Mouse (Mus musculus) urinary bladder, adult 2 months (tissue): ENCODE measurements at regions not wholly inside any gene's neighbourhood (a gene's known extent, or its start where the extent isn't known, plus 50 kb on each side); places are given as distances from the start of the nearest gene placed in this dataset.
A peak's percentile ranks its signal among the peaks of the same experiment; 100 is the strongest.

Source experiments
- DNase-seq: peaks from one replicate; pipeline ENCODE4 v3.0.0; 2022; ENCODE audit warnings: low spot score

DNA sequence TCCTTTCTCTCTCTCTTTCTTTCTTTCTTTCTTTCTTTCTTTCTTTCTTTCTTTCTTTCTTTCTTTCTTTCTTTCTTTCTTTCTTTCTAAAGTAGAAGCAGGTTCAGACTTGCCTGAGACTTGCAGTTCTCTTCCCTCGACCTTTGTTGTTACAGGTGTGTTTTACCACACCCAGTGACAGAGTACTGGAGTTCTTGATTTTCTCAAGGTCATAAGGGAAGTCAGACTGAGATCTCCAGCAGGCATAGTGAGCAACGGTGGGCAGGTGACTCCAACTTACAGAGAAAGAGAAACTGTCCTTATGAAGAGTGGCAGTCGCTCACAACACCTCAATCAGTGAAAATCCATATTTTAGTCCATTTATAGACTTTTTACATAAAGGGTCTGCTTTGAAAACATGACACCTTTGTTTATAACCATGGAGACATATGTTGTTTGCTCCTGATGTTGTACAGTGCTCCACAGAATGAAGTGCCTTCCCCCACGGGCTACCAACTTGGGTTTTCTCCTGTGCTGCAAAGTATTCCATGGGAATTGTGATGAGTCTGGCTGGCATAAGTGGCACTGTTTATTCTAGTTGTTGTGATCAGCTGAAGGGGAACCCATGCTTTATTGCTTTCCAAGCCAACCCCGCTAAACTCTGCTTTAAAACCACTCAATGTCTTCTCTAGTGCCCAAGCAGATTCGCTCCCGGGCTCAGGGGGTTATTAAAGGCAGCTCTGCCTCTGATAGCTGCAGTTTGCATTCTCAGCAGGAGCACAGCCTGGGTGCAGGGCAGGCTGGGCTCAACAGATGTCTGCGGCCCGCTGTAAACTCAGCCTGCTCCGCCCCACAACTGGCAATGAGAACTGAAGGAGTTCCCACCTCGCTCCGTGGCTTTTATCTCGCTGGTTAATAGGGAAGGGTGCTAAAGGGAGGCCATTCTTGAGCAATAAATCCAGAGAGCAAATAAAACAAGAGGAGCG is 132.6 kb upstream of the Jade1 start:
- no peak for DNase-seq

DNA sequence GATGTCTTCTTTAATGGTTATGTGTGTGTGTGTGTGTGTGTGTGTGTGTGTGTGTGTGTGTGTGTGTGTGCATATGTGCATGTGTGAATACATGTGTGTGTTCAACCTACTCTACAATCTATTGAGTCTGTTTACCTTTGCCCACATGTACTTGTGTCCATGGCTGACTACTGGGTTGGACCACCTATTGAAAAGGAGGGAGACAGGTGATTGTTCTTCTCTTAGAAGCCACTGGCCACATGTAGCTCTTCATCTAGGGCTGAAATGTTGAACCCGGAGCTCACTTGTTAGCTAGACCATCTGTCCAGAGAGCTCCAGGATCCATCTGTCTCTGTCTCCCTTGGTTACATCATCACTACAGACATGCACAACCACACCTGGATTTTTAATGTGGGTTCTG is 141.8 kb upstream of the Jade1 start:
- DNase-seq = no peak

DNA sequence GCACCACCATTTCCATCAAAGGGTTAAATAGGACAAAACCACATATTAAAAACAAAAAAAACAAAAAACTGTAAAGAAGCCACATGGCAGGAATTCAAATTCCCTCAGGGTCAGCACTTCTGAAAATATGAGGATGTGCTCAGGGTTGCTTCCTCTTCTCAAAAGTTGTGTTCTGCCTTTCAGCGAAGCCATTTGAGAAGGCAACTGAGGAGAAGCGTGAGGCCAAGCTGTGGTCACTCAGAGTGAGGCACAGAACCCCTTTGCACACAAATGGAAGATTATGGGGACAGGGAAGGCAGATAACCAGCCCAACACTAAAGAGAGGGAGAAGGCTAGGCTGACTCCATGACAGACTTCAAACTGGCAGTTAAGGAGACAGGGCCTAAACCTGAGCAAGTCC is 142.8 kb upstream of the Jade1 start:
- no peak for DNase-seq

DNA sequence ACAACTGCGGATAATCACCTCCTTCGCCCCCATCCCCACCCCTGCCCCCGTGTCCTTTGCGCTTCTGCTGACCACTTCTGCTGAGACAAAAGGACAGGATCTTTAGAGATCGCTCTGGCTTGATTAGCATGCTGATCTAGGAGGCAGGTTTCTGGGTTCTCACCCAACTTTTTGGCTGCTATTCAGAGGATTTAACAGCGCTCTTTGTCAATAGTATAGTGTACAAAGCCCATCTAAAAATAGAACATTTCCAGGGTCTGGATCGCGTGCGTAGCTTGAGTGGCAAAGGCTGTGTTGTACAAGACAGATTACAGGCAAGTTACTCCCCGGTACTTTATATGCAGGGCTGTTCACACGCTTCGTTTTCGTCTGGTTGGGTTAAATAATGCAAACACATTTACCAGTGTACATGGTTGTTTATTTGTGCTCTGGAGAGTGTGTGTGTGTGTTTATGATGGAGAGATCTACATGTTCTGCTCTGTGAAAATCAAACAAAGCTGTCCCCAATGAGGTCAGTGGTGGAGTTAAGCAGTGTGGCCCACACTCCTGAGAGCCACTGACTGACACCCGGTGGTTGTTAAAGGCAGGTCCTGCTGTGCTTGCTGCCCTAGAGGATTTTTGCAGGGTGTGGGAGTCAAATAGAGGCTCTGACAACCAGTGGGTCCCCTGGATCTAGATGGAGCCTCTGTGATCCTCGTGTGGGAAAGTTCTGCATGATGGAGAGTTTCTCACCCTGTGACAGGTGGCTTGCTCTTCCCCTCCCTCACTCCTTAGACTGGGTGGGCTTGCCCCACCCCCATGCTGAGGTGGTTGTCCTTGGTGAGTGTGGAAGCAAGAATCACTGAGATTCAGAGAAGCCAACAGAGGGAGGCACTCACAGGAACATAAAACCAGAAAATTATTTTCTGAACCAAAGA is 146.5 kb upstream of the Jade1 start:
- peak; percentile 26 for DNase-seq

DNA sequence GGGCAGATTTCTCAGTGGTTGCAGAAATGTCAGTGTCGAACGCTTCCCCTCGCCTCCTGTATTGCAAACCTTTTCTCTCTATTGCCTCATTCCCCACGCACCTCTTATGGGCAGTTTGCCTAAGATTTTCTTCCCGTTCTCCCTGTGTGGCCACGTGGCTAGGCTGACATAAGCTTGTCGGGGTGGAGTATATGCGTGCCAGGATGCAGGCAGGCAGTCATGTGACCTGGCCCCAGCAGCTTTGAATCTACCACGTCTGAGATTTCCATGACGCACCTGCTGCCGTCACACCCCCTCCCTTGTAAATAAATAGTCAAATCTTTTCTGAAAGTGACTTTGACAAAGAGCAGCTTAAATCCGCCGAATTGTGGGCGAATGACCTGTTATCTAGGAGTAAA is 147.1 kb upstream of the Jade1 start:
- peak; percentile 36 for DNase-seq

DNA sequence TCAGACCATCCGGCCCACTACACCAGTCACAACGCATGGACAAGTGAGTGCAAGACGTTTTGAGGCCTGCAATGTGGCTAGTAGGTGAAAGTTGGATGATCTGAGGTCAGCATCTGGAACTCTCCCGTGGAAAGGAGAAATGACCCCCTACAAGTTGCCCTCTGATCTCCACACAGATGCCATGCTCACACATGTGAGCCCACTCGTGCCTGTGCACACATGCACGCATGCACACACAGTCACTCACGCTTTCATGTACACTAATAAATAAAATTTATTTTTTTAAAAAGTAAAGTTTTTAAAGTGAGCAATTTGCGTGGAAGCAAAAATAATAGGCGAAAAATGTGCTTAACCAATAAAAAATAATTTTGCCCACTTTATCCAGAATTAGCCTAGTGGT is 147.5 kb upstream of the Jade1 start:
- DNase-seq = no peak

DNA sequence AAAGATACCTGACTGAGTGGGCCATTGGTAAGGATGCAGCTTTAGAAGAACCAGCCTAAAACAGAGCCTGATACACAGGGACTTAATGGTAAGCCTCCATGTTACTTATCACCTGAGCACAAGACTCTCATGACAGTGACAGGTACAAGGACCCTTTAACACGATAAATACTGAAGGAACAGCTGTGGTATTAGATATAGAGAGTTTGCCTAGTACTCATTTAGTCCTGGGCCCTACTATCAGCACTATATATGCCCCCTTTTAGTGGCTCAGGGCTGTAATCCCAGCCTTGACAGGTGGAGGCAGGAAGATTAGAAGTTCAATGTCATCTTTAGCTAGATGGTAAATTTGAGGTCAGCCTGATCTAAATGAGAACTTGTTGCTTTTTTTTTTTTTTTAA is 148.0 kb upstream of the Jade1 start:
- DNase-seq = no peak

DNA sequence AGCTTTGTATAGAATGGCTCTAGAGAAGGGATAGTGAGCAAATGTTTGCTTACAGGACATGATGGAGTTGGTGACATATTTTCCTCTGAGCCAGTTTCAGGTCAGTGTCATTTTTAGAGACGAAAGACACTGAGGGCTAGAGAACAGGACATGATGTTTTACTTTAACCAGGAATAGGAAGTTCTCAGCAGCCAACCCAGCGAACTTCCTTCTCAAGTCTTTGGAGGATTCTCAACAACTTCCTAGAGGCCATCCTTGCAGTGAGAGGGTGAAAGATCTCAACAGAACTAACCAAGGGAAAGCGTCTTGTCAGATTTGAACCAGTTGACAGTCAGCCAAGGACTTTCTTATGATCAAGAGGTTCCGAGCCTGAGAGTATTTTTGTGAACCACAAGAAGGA is 153.7 kb upstream of the Jade1 start:
- no peak for DNase-seq

DNA sequence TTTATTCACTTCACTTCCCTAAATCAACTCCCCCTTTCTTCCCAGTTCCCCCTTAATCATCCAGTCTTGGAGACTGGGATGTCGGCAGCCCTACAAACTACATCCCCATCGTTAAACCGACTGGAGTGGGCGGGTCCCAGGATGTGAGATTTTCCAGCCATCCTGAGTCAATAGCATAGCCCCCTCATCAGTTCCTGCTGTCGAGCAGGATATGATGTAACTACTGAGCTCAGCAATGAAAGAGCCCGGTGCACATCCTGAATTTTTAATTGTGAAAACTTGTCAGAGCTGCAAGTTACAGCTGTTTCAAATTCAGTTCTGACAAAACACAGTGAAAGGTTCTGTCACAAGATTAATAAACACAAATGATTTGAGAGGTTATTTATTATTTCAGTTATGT is 165.7 kb upstream of the Jade1 start:
- no peak for DNase-seq

DNA sequence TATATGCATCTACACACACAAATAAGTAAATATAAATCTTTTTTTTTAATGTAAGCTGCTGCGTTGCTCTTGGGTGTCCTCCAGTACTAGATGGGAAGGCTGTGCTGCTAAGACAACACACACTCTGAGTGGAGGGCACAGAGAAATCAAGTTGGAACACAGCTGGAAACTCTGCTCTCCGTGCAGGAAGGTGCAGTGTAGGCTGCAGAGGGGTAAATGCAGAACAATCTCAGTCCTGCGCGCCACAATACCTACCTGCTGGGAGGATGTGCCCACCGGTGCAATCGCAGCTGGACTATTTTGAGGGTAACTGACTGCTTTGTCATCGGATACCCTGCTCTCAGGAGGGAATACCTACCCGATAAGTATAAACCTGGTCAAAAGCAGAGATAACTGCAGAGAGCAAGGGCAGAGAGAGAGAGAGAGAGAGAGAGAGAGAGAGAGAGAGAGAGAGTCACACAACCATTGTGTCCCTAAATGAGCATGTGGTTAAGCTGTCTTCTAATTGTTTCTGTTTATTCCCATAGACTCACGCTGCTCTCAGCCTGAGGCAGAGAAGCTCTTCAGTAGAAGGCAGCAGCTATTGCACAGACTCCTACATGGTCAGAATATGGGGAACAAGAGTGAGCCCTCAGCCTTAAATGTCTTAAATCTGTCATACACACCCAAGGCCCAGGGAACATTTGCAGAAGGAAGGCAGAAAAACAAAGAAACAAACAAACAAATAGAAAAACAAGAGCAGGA is 167.9 kb upstream of the Jade1 start:
- DNase-seq = no peak

DNA sequence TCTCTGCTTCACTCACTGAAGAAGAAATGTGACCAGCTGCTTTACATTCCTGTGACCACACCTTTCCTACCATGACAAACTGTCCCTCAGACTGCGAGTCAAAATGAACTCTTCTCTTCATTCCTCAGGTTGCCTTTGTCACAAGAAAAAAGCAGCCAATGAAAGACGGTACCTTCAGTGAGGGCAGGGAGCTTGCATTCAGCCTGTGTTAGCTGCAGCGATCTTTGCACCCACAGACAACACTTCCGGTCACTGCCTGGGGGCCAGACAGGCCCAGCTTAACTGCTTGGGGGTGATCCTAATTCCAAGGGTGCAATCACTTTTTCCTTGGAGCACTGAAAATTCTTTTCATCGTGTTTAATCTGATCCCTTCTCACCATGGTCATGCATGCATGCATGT is 169.2 kb upstream of the Jade1 start:
- DNase-seq = no peak

DNA sequence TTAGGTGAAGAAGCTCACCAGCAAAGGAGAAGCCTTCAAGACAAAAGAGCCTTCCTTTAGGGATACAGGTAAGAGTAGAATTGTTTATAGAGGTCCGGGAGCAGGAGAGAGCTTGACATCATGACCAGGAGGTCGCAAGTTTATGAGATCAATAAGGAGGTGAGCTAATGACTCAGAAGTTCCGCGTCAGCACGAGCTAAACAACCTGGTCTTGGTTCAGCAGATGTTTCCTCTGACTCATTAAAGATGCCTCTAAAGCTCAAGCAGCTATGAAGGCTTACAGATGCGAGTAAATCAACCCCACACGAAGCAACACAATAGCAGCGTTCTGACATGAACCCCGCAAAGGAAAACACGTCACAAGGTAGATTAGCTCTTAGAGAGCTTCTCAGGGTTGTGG is 171.1 kb upstream of the Jade1 start:
- DNase-seq = no peak

DNA sequence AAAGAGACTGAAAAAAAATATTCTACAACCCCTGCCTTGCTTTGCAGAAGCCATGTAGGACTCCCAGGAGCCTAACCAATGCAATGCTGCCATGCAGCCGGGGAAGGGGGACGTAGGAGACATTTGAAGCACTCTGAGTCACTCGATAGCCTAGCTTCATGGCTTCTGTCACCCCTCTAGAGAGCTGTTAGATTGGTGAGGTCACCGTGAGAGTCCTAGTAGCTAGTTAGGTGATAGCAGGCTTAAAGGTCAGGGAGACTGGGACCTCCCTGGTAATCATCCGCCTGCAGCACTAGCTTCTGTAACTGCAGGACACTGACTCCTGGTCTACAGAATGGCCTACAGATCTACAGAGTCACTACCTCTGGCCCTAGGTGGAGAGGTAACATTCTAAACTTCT is 177.0 kb upstream of the Jade1 start:
- DNase-seq = no peak

DNA sequence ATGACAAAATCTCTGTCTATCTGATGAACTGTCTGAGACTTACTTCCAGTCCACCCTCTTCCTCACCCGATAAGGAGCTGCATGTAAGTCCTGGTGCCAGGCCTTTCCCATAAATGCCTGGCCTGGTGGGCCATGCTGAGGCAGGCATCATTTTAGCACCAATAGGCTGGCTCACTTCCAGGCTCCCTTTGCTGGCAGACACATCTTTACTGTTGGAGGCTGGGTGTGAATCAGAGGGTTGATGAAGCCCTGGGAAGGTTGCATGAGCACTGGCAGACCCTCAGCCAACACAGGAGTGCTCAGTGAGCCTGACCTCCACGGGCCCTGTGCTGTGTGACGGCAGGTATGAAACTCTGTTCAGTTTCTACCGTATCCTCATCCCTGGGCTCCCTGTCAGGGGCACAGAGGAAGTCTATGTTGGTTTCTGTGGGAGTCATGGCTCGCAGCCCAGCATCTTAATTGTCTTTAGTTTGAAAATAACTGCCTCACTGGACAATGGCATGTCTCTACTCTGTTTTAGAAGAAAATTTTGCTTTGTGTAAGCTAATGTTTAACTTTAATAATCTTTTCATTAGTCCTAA is 177.6 kb upstream of the Jade1 start:
- no peak for DNase-seq

DNA sequence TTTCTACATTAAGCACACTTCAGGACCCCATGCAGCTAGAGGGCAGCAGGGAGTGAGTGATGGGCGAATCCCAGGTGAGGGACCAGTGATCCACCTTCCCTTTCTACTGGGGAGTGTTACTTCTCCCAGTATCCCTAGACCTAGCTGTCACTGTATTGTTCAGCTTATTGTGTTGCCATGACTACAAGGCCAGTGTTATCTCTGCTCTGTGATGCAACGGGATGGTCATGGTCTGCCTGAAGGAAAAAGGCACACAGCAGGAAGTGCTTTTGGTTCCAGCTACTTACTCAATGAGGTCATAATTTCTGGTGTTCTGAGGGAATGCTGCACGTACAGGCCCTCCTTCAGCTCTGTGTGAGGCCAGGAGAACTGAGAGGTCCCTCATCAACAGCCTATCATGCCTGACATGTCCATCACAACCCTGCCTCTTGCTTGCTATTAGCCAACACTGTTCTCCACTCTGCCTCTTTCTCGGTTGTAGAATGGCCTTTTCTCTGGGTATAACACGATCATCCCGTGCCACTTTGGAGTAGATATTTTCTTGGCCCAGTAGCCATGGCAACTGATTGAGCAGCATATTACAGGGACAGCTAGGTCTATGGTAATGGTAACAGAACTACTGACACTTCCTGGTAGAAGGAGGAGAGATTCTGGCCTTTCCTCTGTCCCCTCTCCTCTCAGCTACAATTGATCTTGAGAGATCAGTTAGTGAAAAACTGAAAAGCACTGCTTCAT is 178.5 kb upstream of the Jade1 start:
- DNase-seq = no peak

DNA sequence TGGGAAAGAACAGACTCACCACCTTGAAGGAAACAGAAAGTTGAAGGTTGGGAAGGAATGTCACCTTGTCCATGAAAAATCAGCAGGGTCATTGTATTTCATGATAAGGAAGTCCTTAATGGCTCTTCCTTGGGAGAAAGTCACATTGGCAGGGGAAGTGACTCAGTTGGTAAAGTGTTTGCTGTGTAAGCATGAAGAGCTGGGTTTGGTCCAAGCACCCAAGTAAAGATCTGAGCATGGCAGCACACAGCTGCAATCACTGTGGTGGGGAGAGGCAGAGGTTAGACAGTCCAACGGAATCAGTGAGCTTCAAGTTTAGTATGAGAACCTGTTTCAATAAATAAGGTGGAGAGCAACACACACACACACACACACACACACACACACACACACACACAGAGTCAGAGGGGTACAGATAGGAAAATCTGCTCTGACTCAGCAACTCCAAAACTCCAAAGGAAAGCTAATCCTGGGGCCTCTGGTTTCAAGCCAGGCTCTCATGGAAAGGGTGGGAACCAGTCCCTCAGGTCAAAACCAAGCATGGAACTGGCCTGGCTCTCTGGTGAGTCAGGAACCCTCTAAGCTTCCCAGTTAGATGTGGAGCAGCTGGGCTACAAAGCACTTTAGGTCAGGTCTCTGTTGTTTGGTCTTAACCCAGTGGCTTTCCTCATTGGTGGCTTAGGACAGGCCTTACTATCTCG is 180.2 kb upstream of the Jade1 start:
- DNase-seq = no peak

DNA sequence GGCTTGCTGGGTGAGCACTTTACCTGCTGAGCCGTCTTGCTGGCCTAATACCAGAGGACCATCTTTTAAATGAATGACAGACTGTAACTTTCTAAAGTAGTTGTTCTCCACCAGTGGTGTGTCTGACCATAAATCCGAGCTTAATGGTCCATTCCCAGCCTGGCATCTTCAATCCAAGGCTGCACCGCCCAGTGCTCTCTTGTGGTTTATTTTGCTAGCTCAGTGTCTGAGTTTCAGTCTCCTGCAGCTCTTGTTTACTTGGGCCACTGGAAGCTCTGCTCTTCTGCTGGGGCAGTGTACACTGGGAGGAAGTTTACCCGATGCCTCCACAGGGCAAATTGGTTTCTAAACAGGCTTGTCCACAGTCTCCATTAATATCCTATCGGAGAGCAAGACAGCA is 182.3 kb upstream of the Jade1 start:
- DNase-seq = no peak

DNA sequence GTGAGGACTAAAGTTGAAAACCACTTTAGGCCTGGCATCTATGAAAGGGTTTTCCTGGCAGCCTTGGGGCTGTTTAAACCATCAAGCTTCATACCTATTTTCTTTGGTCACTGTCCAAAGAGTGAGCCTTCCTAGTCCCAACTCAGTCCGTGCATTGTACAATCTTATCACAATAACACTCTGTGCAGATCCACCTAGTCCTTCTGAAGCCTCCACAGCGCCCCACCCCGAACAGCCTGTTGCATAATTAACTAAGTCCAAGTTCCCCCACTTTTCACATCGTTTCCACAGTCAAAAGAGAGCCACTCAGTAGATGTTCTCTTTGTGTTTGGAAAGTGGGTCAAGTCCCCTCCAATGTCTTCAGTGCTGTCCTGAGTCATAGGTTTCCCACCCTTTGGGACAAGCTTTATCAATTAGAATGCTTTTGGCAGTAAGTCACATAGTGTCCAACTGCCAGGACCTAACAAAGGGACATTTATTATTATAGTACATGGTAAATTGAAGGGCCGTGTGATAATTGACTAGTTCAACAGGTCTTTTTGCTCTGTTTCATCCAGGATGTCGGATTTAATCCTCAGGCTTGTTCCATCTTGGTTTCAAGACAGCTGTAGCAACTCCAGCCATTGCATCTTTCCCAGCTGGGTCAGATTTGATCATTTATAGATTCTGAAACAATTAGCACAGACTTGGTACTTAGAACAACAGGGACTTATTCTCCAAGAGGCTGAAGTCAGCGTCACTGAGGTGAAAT is 187.0 kb upstream of the Jade1 start:
- no peak for DNase-seq

DNA sequence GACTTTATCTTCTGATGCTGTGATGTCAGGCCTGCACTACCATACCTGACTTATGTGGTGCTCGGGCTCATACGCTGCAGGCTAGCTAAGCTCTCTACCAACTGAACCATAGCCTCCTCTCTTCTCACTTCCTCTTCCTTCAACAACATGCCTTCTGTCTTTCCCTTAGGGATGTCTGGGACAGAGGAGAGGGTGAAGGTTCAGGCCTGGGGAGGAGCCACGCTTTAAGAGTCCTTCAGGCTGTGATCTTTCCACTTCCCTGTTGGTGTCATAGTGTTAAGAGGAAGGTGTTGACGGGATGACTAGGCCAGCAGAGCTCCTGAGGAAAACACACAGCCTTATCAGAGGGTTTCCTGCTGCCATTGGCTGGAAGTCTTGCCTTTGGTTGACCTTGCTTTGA is 188.8 kb upstream of the Jade1 start:
- no peak for DNase-seq

DNA sequence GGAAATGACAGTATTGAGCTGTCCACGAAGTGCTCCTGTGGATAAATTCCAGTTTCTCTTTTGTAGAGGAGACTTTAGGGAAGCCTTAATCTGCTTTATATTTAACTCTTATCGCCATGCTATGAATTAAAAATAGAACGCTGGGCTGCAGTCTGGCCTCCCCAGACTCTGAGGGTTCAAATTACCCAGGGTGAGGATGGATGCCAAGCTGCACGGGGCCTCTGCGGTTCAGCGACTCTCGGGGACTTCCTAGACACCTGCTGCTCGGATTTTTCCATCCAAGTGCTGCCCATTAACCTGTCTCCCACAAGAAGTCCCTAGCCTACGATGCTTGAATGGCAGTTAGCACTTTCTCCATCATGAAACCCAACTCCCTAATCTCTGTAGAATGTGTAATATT is 189.3 kb upstream of the Jade1 start:
- no peak for DNase-seq
